Mouse (Mus musculus): ENCODE measurements around the gene Esrrg. TPM values are rescaled to one million over a fixed set of nuclear protein-coding genes. Genes with fewer than 3 reads are reported as not detected.

Gene Esrrg
- polyA plus RNA-seq (2012; rRNA removed): 42.0 and 42.5 TPM in 2 replicates

DNA sequence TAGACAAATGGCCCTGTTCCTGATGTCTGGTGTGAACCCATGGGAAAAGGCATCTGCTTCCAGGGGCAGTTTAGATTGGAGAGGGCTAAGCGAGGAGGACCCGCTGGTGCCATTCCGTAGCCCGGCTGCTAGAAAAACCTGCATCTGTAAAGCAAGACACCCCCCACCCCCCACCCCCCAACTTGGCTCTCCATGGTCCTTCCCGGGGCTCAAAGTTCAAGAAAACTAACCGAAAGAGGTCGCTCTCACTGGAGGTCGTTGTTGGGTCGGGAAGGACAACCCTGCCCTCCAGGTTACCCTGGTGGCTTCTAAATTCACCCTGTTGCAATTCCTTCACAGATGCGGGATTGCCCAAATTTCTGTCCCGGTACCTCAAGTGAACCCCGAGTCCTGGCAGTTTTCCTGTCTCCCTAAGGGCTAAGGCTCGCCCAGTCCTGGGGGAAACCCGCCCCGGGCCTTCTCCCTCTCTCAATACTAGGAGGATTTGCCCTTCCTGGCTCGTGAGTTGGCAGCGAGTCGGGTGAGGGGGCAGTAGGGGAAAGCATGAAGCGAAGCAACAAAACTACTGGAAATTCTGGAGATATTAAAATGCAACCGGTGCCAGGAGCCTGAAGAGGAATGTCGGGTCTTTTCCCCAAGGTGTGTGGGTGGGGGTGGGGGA is at the start of gene Esrrg:
Gene Esrrg, plus strand, starts transcription at position 531 of the 661 bp plus-strand sequence.
- Histone ChIP-seq H3K27me3 (ENCODE audit: control insufficient read depth, insufficient read depth, low read length) (peaks cover 1% of the 10 kb centered on the region; the same call in 1 of the 2 replicates), H3K4me1 (ENCODE audit: control insufficient read depth, insufficient read depth, low read length) (no peaks in the 10 kb centered on the region; the same call in none of the 2 replicates)
- 4% methylated on average over 21 of the region's 21 CpGs for WGBS

DNA sequence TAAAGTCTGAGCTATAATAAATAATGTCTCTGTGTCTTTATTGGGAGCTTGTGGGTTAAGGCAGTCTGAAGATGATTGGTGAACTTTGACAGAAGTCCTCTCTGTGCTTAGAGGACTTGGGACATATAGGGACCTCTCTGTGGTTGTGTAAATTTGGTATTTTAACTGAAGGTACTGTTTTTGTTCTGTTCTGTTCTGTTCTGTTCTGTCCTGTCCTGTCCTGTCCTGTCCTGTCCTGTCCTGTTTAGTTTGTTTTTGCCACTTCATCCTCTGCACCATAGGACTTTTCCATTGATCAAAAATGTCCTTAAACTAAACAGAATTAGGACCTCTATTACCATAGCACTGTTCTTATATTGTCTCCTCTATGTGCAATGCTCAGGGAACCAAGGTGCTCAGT is 24.6 kb upstream of the Esrrg start:
- H3K4me3 ChIP-seq (replicated peaks; ENCODE audit: insufficient read depth, low read depth, low read length): no peak overlapping the region
- H3K27ac ChIP-seq (ENCODE audit: insufficient read depth, low read length): no peak overlapping the region
- no peaks in the 10 kb centered on the region for H3K27me3 ChIP-seq (ENCODE audit: control insufficient read depth, insufficient read depth, low read length)
- TF ChIP-seq CTCF (IDR thresholded peaks at IDR 0.05; ENCODE audit: borderline replicate concordance, insufficient read depth, low read depth, low read length) (no peak), POLR2A (IDR thresholded peaks at IDR 0.05; ENCODE audit: borderline replicate concordance, insufficient read depth, low read length) (no peak)
- DNase-seq: no peak
- no peaks in the 10 kb centered on the region for H3K4me1 ChIP-seq (ENCODE audit: control insufficient read depth, insufficient read depth, low read length)

More for the DNA sequence above, at the start of gene Esrrg:
- Histone ChIP-seq H3K4me3 (replicated peaks; ENCODE audit: insufficient read depth, low read depth, low read length) (peak within 1 kb of the TSS; percentile 51), H3K27ac (ENCODE audit: insufficient read depth, low read length) (no peak within 1 kb of the TSS)
- TF ChIP-seq CTCF (IDR thresholded peaks at IDR 0.05; ENCODE audit: borderline replicate concordance, insufficient read depth, low read depth, low read length): no peak
- no peak for TF ChIP-seq POLR2A (IDR thresholded peaks at IDR 0.05; ENCODE audit: borderline replicate concordance, insufficient read depth, low read length)
- DNase-seq: peak in 1 of 2 experiments; percentile 29

DNA sequence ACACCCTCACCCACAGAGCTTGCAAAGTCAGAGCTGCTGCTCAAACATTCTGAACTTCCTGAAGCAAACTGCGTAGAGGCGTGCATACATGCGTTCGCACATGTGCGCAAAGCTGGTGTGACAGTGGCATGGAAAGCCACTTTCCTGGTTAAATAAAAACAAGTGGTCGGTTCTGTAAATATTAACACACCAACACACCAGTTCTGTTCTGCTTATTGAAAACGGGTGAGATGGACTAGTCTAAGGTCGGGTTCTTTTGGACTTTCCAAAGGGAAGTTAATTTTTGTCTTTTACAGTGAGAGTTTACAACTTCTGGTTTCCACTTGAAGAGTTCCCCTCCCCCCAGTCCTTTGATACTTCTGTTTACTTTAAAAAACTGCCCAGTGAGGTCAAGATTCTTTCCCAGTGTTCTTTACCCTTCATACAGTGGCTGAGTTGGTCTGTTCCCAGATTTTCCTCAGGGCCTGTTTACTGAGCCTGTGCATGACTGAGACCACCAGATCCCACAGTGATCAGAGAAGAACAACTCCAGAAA is 22.0 kb upstream of the Esrrg start:
- Histone ChIP-seq H3K4me3 (replicated peaks; ENCODE audit: insufficient read depth, low read depth, low read length) (no peak overlapping the region), H3K4me1 (ENCODE audit: control insufficient read depth, insufficient read depth, low read length) (no peaks in the 10 kb centered on the region), H3K27me3 (ENCODE audit: control insufficient read depth, insufficient read depth, low read length) (no peaks in the 10 kb centered on the region), H3K27ac (ENCODE audit: insufficient read depth, low read length) (no peak overlapping the region)
- TF ChIP-seq POLR2A (IDR thresholded peaks at IDR 0.05; ENCODE audit: borderline replicate concordance, insufficient read depth, low read length) (no peak), CTCF (IDR thresholded peaks at IDR 0.05; ENCODE audit: borderline replicate concordance, insufficient read depth, low read depth, low read length) (no peak)
- DNase-seq: no peak
- WGBS: 94% methylated on average over 8 of the region's 8 CpGs

DNA sequence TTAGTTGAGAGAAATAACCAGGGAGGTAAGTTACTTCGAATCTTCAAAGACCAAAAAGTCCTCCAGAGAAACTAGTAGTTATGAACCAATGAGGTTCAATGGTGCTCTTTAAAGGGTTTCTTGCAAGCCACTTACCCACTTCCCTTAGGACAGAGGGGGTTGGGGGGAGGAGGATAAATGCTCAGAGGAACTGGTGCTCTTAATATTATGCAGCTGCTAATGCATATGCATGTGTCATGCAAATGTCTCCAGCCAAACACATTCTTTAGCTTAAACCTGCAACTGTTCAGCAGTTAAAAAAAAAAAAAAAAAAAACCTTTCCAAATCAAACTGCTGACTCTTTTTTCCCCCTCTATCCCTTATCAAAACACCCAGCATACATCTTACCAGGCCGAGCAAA is 5.6 kb upstream of the Esrrg start:
- Histone ChIP-seq H3K4me1 (ENCODE audit: control insufficient read depth, insufficient read depth, low read length) (no peaks in the 10 kb centered on the region; the same call in 1 of the 2 replicates), H3K27ac (ENCODE audit: insufficient read depth, low read length) (no peak overlapping the region), H3K4me3 (replicated peaks; ENCODE audit: insufficient read depth, low read depth, low read length) (no peak overlapping the region), H3K27me3 (ENCODE audit: control insufficient read depth, insufficient read depth, low read length) (no peaks in the 10 kb centered on the region; the same call in 1 of the 2 replicates)
- 89% methylated on average over 2 of the region's 2 CpGs for WGBS
- DNase-seq: no peak
- TF ChIP-seq POLR2A (IDR thresholded peaks at IDR 0.05; ENCODE audit: borderline replicate concordance, insufficient read depth, low read length): no peak
- no peak for TF ChIP-seq CTCF (IDR thresholded peaks at IDR 0.05; ENCODE audit: borderline replicate concordance, insufficient read depth, low read depth, low read length)

DNA sequence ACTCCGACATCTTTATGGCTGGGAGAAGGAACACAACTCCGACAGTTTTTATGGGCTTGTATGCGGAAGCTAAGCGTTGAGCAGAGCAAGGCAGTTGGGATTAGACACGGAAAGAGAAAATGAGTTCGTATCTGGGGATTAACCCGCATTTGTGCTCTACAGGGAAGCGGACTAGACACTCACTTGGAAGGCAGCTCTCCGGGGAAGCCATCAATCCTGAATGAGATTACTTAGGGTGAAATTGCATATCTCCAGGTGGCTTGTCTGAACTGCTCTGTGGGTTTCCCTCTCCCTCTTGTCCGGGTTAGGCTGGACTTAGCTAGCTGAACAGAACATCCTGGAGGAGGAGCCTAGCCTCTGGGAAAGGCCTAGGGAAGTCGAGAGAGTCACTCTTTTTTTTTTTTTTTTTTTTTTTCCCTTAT is 4.5 kb upstream of the Esrrg start:
- no peak for DNase-seq
- 70% methylated on average over 11 of the region's 11 CpGs for WGBS
- no peak for TF ChIP-seq CTCF (IDR thresholded peaks at IDR 0.05; ENCODE audit: borderline replicate concordance, insufficient read depth, low read depth, low read length)
- TF ChIP-seq POLR2A (IDR thresholded peaks at IDR 0.05; ENCODE audit: borderline replicate concordance, insufficient read depth, low read length): no peak
- Histone ChIP-seq H3K4me1 (ENCODE audit: control insufficient read depth, insufficient read depth, low read length) (no peaks in the 10 kb centered on the region; the same call in 1 of the 2 replicates), H3K27ac (ENCODE audit: insufficient read depth, low read length) (no peak overlapping the region), H3K27me3 (ENCODE audit: control insufficient read depth, insufficient read depth, low read length) (no peaks in the 10 kb centered on the region; the same call in 1 of the 2 replicates), H3K4me3 (replicated peaks; ENCODE audit: insufficient read depth, low read depth, low read length) (no peak overlapping the region)

DNA sequence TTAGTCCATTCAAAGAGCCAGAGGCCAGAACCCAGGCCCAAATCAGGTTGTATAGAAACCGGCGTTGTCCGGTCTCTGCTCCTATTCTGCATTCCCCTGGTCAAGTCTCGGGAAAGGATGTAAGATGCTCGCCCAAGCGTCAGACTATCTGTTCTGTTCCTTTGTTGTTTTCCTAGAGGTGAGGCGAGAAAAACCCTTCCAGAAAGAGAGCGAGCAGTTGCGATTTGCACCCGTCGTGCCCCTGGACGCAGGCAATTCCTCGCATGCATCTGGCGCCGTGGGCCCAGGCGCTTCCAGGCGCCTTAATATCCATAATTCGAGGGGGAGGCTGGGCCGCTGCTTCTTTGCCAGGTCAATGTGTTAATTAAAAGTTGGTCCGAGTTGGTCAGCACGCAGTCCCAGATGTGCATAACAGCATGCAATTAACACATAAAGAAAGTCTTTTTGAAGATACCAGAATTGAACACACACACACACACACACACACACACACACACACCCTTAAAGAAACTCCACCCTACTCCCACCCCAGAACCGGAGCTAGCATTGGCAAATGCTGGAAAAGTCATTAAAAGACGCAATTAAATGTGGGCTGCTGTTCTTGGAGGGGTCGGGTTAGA is 3.8 kb upstream of the Esrrg start:
- H3K4me3 ChIP-seq (replicated peaks; ENCODE audit: insufficient read depth, low read depth, low read length): no peak overlapping the region
- peaks cover 1% of the 10 kb centered on the region; the same call in 1 of the 2 replicates for H3K27me3 ChIP-seq (ENCODE audit: control insufficient read depth, insufficient read depth, low read length)
- WGBS: 49% methylated on average over 24 of the region's 24 CpGs

DNA sequence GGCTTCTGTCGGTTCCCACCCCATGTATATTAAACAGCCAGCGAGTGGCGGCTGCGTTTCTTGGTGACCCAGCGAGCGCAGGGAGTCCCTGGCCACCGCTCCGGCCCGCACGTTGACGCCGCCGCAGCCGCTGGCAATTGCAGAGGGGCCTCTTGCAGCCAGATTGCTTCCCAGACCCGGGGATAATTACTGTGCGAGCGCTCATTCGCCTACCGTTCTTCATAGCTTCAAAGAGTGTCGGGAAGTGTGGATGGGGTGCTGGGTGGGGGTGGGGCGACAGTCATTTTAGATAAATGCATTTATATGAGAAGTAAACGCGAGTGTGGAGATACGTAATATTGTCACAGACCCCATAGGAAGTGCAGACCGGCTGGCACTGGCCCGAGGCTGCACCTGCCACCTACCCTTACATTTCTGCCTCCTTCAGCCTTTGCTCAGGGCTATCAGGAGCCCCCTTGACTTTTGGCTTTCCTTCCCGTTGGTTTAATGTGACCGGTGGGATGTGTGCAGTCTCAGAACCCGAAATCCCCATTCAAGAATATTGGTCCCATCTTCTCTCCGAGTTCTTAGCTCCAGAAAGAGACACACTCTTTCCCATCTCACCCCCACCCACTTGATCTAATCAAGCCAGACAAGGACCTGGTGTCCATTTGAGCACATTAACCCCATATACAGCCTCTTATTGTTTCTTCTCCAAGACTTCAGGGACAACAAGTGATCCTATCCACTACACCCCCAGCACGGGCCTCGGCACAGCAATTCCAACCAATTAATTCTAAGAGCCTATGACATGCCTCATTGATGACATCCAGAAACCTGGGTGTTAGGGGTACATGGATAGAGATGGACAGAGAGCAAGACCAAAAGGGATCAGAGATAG is 3.0 kb upstream of the Esrrg start:
- Histone ChIP-seq H3K27me3 (ENCODE audit: control insufficient read depth, insufficient read depth, low read length) (peaks cover 1% of the 10 kb centered on the region; the same call in 1 of the 2 replicates), H3K4me1 (ENCODE audit: control insufficient read depth, insufficient read depth, low read length) (no peaks in the 10 kb centered on the region; the same call in none of the 2 replicates), H3K27ac (ENCODE audit: insufficient read depth, low read length) (no peak overlapping the region), H3K4me3 (replicated peaks; ENCODE audit: insufficient read depth, low read depth, low read length) (no peak overlapping the region)
- DNase-seq: no peak
- 6% methylated on average over 32 of the region's 32 CpGs for WGBS
- TF ChIP-seq CTCF (IDR thresholded peaks at IDR 0.05; ENCODE audit: borderline replicate concordance, insufficient read depth, low read depth, low read length) (no peak), POLR2A (IDR thresholded peaks at IDR 0.05; ENCODE audit: borderline replicate concordance, insufficient read depth, low read length) (no peak)

More for the DNA sequence above, 3.8 kb upstream of the Esrrg start:
- Histone ChIP-seq H3K27ac (ENCODE audit: insufficient read depth, low read length) (no peak overlapping the region), H3K4me1 (ENCODE audit: control insufficient read depth, insufficient read depth, low read length) (no peaks in the 10 kb centered on the region; the same call in none of the 2 replicates)
- DNase-seq: no peak
- TF ChIP-seq CTCF (IDR thresholded peaks at IDR 0.05; ENCODE audit: borderline replicate concordance, insufficient read depth, low read depth, low read length): no peak
- no peak for TF ChIP-seq POLR2A (IDR thresholded peaks at IDR 0.05; ENCODE audit: borderline replicate concordance, insufficient read depth, low read length)

All from cerebellum, adult 2 months (tissue).